Mouse (Mus musculus) cerebellum, postnatal 10 days (tissue): ENCODE results near the gene Glis3.
A peak's percentile ranks its signal among the peaks of the same experiment; 100 is the strongest.

Experiments used
- DNase-seq, 2 experiments: peaks; one replicate each; pipeline ENCODE4 v3.0.0; 2021; ENCODE audit warnings: mixed read lengths in 2 of 2

The Glis3 gene

GRCm38 (mm10) chr19:28299211-28299775 lies 380.6 kb downstream of the Glis3 start:
- DNase-seq = peak; percentile 56 to 59

GRCm38 (mm10) chr19:28298669-28299068 lies 381.2 kb downstream of the Glis3 start:
- DNase-seq = peak; percentile 47 to 60

GRCm38 (mm10) chr19:28291596-28291995 lies 388.3 kb downstream of the Glis3 start:
- DNase-seq = peak; percentile 42 to 66

- DNase-seq = peak; percentile 64 to 76
Measured at GRCm38 (mm10) chr19:28289457-28289856, 390.4 kb downstream of the Glis3 start.

GRCm38 (mm10) chr19:28287431-28287830 lies 392.4 kb downstream of the Glis3 start:
- no peak for DNase-seq

GRCm38 (mm10) chr19:28284098-28284569 lies 395.7 kb downstream of the Glis3 start:
- DNase-seq = no peak

- DNase-seq = no peak
Measured at GRCm38 (mm10) chr19:28283241-28284097, 396.4 kb downstream of the Glis3 start.

GRCm38 (mm10) chr19:28281405-28281804 lies 398.5 kb downstream of the Glis3 start:
- DNase-seq = no peak

- no peak for DNase-seq
Measured at GRCm38 (mm10) chr19:28277104-28277503, 402.8 kb downstream of the Glis3 start.

GRCm38 (mm10) chr19:28274501-28274900 lies 405.4 kb downstream of the Glis3 start:
- DNase-seq = no peak

GRCm38 (mm10) chr19:28273946-28274345 lies 405.9 kb downstream of the Glis3 start:
- no peak for DNase-seq

GRCm38 (mm10) chr19:28266850-28267249 lies 413.0 kb downstream of the Glis3 start:
- DNase-seq = no peak

GRCm38 (mm10) chr19:28265776-28266175 lies 414.1 kb downstream of the Glis3 start:
- DNase-seq = no peak

- DNase-seq = no peak
Measured at GRCm38 (mm10) chr19:28258907-28259675, 420.8 kb downstream of the Glis3 start.

GRCm38 (mm10) chr19:28258480-28258879 lies 421.4 kb downstream of the Glis3 start:
- DNase-seq = no peak

- DNase-seq = no peak
Measured at GRCm38 (mm10) chr19:28247345-28247744, 432.5 kb downstream of the Glis3 start.

- no peak for DNase-seq
Measured at GRCm38 (mm10) chr19:28246186-28246585, 433.7 kb downstream of the Glis3 start.

GRCm38 (mm10) chr19:28238073-28238472 lies 441.8 kb downstream of the Glis3 start:
- DNase-seq = no peak

GRCm38 (mm10) chr19:28237621-28238020 lies 442.3 kb downstream of the Glis3 start:
- DNase-seq = no peak

GRCm38 (mm10) chr19:28235571-28235970 lies 444.3 kb downstream of the Glis3 start:
- DNase-seq = no peak

- DNase-seq = peak; percentile 74 to 85
Measured at GRCm38 (mm10) chr19:28235096-28235495, 444.8 kb downstream of the Glis3 start.

- peak; percentile 54 to 74 for DNase-seq
Measured at GRCm38 (mm10) chr19:28234676-28235075, 445.2 kb downstream of the Glis3 start.

- no peak for DNase-seq
Measured at GRCm38 (mm10) chr19:28231511-28231910, 448.4 kb downstream of the Glis3 start.
